Mouse (Mus musculus): ENCODE measurements around the gene Cog2. TPM values are rescaled to one million over a fixed set of nuclear protein-coding genes. Genes with fewer than 3 reads are reported as not detected.

The Cog2 gene
- 22.5 and 23.2 TPM in 2 replicates for polyA plus RNA-seq (2015; fragmentation: Nextera tagmentation; extraction: Ambion mirVana)

DNA sequence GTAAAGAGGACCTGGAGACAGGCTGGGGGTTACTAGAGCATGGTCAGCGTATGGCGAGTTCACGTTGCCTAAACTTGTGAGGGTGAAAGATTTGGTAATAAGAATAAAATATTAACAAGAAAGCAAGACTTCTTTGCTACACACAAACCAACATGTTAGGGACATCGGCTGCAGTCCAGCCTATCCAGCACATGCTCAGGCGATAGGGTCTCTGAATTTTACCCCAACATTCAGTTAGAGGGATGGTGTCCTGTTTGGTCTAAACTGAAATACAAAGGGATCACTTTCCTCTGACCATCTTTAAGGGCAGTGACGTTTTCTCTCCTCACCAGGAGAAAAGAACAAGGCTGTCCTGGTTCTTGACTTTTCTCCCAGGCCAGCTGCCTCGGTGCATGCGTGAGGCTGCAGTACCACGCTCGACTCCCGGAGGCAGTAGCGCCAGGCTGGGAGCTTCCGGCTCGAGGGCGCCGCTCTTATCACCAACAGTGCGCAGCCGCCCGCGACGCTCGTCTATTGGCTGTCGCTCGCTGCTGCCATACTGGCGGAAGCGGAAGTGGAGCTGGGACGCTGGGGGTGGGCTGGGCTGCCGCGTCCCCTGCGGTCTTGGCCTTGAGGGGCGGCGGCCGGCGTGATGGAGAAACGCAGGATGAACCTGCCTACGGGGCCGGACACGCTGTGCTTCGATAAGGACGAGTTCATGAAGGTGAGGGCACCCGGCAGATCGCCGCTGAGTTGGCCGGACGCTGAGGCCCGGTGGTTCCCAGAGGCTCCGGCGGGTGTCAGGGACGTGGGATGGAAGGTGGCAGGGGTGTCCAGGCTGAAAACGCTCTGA, at the start of gene Cog2:
Gene Cog2 (plus strand): TSS at position 519 of the 832 bp plus-strand sequence.

DNA sequence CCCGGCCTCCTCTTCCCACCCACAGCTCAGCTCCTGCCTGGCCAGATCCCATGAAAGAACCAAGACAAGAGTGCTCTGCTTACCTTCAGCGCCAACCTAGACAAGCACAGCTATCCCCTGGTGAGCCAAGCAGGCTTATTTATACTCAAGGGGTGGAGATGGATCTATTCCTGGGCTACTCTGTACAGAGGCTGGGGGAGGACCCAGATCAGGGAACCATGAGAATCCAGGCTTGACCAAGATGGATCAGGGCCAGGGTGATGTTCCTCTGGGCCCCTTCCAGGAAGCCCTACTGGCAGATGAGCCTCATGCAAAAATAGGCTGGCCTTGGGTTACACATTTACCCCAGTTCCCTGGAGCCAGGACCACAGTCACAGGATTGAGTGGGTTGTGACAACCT, 49.0 kb downstream of the Cog2 start, which contains the start of gene Agt:
Gene Agt (minus strand): TSS at position 114 of the 400 bp plus-strand sequence.

DNA sequence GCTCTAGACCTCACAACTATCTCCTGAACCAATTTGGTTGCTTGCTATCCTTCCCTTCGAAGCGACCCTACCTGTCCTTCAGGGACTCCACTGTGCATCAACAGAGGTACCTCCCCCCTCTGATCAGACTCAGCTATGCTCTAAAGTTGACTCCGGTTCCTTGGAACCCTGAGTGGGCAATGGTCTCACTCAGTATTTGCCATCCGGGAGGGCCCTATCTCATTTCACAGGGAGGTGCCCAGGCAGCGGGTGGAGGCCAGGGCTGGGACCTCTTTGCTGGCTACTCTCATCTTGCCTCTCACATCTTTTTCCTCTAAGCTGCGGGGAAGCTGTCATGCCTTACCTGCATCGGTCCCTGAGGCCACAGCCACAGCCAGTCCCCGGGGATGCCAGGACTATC, 55.2 kb downstream of the Cog2 start, which contains the start of gene Capn9:
Gene Capn9 (plus strand): TSS at position 301 of the 400 bp plus-strand sequence.

Other genes with a start within 250 kb of the Cog2 start
- 1.6 and 1.8 TPM in 2 replicates for gene Pgbd5, start 81.1 kb upstream of the Cog2 start, polyA plus RNA-seq (2015; fragmentation: Nextera tagmentation; extraction: Ambion mirVana)
- 52.0 and 94.9 TPM in 2 replicates for gene Agt, start 48.9 kb downstream of the Cog2 start, polyA plus RNA-seq (2015; fragmentation: Nextera tagmentation; extraction: Ambion mirVana)
- gene Capn9, start 55.3 kb downstream of the Cog2 start, polyA plus RNA-seq (2015; fragmentation: Nextera tagmentation; extraction: Ambion mirVana) = 0.14 and 0.33 TPM in 2 replicates
- 14.7 and 17.0 TPM in 2 replicates for gene 2310022B05Rik, start 142.6 kb downstream of the Cog2 start, polyA plus RNA-seq (2015; fragmentation: Nextera tagmentation; extraction: Ambion mirVana)
- 19.0 and 20.0 TPM in 2 replicates for gene Ttc13, start 201.2 kb downstream of the Cog2 start, polyA plus RNA-seq (2015; fragmentation: Nextera tagmentation; extraction: Ambion mirVana)
- 6.9 and 7.2 TPM in 2 replicates for gene Arv1, start 201.4 kb downstream of the Cog2 start, polyA plus RNA-seq (2015; fragmentation: Nextera tagmentation; extraction: Ambion mirVana)
- gene Fam89a, start 231.1 kb downstream of the Cog2 start, polyA plus RNA-seq (2015; fragmentation: Nextera tagmentation; extraction: Ambion mirVana) = 0.64 and 2.0 TPM in 2 replicates

Measured in skeletal muscle tissue, postnatal 0 days (tissue).